Mouse (Mus musculus): ENCODE measurements around the gene Efcab11.

- TF ChIP-seq POLR2A (IDR thresholded peaks at IDR 0.05; ENCODE audit: low read depth, low read length) (no peak), CTCF (IDR thresholded peaks at IDR 0.05; ENCODE audit: extremely low read depth, insufficient read length, insufficient replicate concordance, low read depth, low read length) (no peak)
Measured at GRCm38 (mm10) chr12:99849996-99850395, 34.2 kb downstream of the Efcab11 start.

All from small intestine, adult 2 months (tissue).